Mouse (Mus musculus) olfactory bulb, adult 2 months (tissue): ENCODE measurements around the gene Cilp.

Experiments
- CTCF ChIP-seq: fragments of 200-500 bp; IDR thresholded peaks from 2 replicates; pipeline ENCODE4 v1.5.1; 2012; ENCODE audit warnings: low read depth, mild to moderate bottlenecking, low read length, moderate library complexity; ENCODE audit not compliant: insufficient read depth
- POLR2A ChIP-seq: fragments of 200-500 bp; IDR thresholded peaks from 2 replicates; pipeline ENCODE4 v1.6.1; 2012; ENCODE audit warnings: mild to moderate bottlenecking, low read depth, low read length, moderate library complexity; ENCODE audit not compliant: insufficient read depth

GRCm38 (mm10) chr9:65216972-65217371 lies 48.0 kb upstream of the Cilp start:
- no peak for TF ChIP-seq CTCF
- TF ChIP-seq POLR2A, result no peak
